Mouse (Mus musculus) kidney, postnatal 0 days (tissue): ENCODE data around the gene Grin3b. TPM values are rescaled to one million over a fixed set of nuclear protein-coding genes. Genes with fewer than 3 reads are reported as not detected.

Experiments
- ATAC-seq: fragments of 200-750 bp; cut with Nextera tagmentation; replicated peaks from 2 replicates; pipeline ENCODE4 v1.8.0; 2017; ENCODE audit warnings: low read depth, moderate number of reproducible peaks, moderate TSS enrichment, moderate library complexity; ENCODE audit not compliant: low FRiP score
- DNase-seq: peaks from one replicate; pipeline ENCODE4 v3.0.0-alpha.2; 2016; ENCODE audit warnings: low spot score
- H3K27ac ChIP-seq: fragments of 300-500 bp; sonication (generic); 2 replicates; pipeline ENCODE4 v1.5.1; 2014; ENCODE audit warnings: mild to moderate bottlenecking
- H3K27me3 ChIP-seq: fragments of 300-500 bp; sonication (generic); 2 replicates; pipeline ENCODE4 v1.6.1; 2014; ENCODE audit warnings: low read length, mixed read lengths; ENCODE audit not compliant: insufficient read depth
- H3K36me3 ChIP-seq: fragments of 300-500 bp; sonication (generic); 2 replicates; pipeline ENCODE4 v1.6.1; 2014; ENCODE audit warnings: low read length, mixed read lengths; ENCODE audit not compliant: insufficient read depth
- H3K4me1 ChIP-seq: fragments of 300-500 bp; sonication (generic); replicated peaks from 2 replicates; pipeline ENCODE4 v1.6.1; 2014; ENCODE audit warnings: antibody characterized with exemption, low read length, mixed read lengths; ENCODE audit not compliant: insufficient read depth
- H3K4me2 ChIP-seq: fragments of 300-500 bp; sonication (generic); 2 replicates; pipeline ENCODE4 v1.6.1; 2014; ENCODE audit warnings: mild to moderate bottlenecking, low read length, moderate library complexity, mixed read lengths
- H3K4me3 ChIP-seq: fragments of 300-500 bp; sonication (generic); replicated peaks from 2 replicates; pipeline ENCODE4 v1.5.1; 2014; ENCODE audit warnings: low read depth, low read length
- H3K9ac ChIP-seq: fragments of 300-500 bp; sonication (generic); 2 replicates; pipeline ENCODE4 v1.6.1; 2014; ENCODE audit warnings: low read depth, low read length
- H3K9me3 ChIP-seq: fragments of 300-500 bp; sonication (generic); replicated peaks from 2 replicates; pipeline ENCODE4 v1.6.1; 2016; ENCODE audit warnings: low read length, inconsistent platforms, mixed read lengths
- CTCF ChIP-seq: IDR thresholded peaks from 2 replicates; pipeline ENCODE4 v1.5.1; 2016; ENCODE audit warnings: antibody characterized with exemption, low read depth, mild to moderate bottlenecking, moderate library complexity
- WGBS: fragments of 180-500 bp; shearing (Covaris S2); extraction: QIAGEN DNeasy Blood & Tissue Kit; methylation state at CpG from one replicate; pipeline ENCODE4 v1.1.7; 2014; 5-methylcytosine and 5-hydroxymethylcytosine counted together
- polyA plus RNA-seq: library from polyadenylated mRNA; unstranded; fragments of >200 nt; fragmentation: Nextera tagmentation; extraction: Ambion mirVana; gene quantifications from 2 replicates; pipeline ENCODE4 v1.2.1, GENCODE M21; 2015

The Grin3b gene
- polyA plus RNA-seq = 0.17 and 0.20 TPM in 2 replicates

GRCm38 (mm10) chr10:79970415-79971182, at the start of gene Grin3b:
Gene Grin3b (plus strand): TSS chr10:79970715.
- Histone ChIP-seq H3K27ac (no peak within 1 kb of the TSS), H3K4me2 (peak within 1 kb of the TSS; percentile 76), H3K27me3 (no peaks in the 10 kb centered on the region), H3K9me3 (no peaks in the 10 kb centered on the region), H3K9ac (peak within 1 kb of the TSS; percentile 44), H3K4me3 (peak within 1 kb of the TSS; percentile 38), H3K36me3 (peaks cover 34% of the 10 kb centered on the region), H3K4me1 (peaks cover 14% of the 10 kb centered on the region)
- DNase-seq (no peak), ATAC-seq (no peak)
- 7% methylated on average over 47 of the region's 47 CpGs for WGBS
- no peak for TF ChIP-seq CTCF

GRCm38 (mm10) chr10:79920958-79921535, 49.5 kb upstream of the Grin3b start, which contains the start of gene R3hdm4:
Gene R3hdm4 (minus strand): TSS chr10:79921208.
- 0 out of 2 replicates have a peak within 1 kb of the TSS, but pooled peaks have one; percentile 35 for H3K9ac ChIP-seq
- DNase-seq (no peak), ATAC-seq (no peak)
- H3K4me3 ChIP-seq = peak within 1 kb of the TSS; percentile 26
- H3K9me3 ChIP-seq = no peaks in the 10 kb centered on the region
- no peaks in the 10 kb centered on the region for H3K36me3 ChIP-seq
- peaks cover 20% of the 10 kb centered on the region for H3K4me1 ChIP-seq
- TF ChIP-seq CTCF = no peak
- peak within 1 kb of the TSS; percentile 48 for H3K4me2 ChIP-seq
- H3K27me3 ChIP-seq = peaks cover 46% of the 10 kb centered on the region
- 7% methylated on average over 37 of the region's 41 CpGs for WGBS
- no peak within 1 kb of the TSS for H3K27ac ChIP-seq

GRCm38 (mm10) chr10:79921572-79921971, 48.9 kb upstream of the Grin3b start:
- H3K4me3 ChIP-seq = peak overlapping the region; percentile 26
- H3K4me1 ChIP-seq = peaks cover 18% of the 10 kb centered on the region
- ATAC-seq = no peak
- DNase-seq = no peak
- H3K4me2 ChIP-seq = peak overlapping the region; percentile 48
- H3K9ac ChIP-seq = 0 out of 2 replicates have a peak overlapping the region, but pooled peaks have one; percentile 35
- WGBS = 4% methylated on average over 34 of the region's 34 CpGs
- no peaks in the 10 kb centered on the region for H3K36me3 ChIP-seq
- no peak for TF ChIP-seq CTCF
- H3K27ac ChIP-seq = no peak overlapping the region
- no peaks in the 10 kb centered on the region for H3K9me3 ChIP-seq
- peaks cover 46% of the 10 kb centered on the region for H3K27me3 ChIP-seq

- Histone ChIP-seq H3K27me3 (peaks cover 25% of the 10 kb centered on the region), H3K27ac (no peak overlapping the region), H3K9me3 (no peaks in the 10 kb centered on the region), H3K4me1 (peaks cover 26% of the 10 kb centered on the region), H3K4me2 (peak overlapping the region; percentile 68; the same call in 1 of the 2 replicates), H3K4me3 (no peak overlapping the region), H3K9ac (no peak overlapping the region), H3K36me3 (no peaks in the 10 kb centered on the region)
- peak; percentile 100 for TF ChIP-seq CTCF
- DNase-seq (peak; percentile 92), ATAC-seq (no peak)
- 10% methylated on average over 29 of the region's 29 CpGs for WGBS
Observed at GRCm38 (mm10) chr10:79924998-79925784, 45.3 kb upstream of the Grin3b start.

- H3K9ac ChIP-seq = peak overlapping the region; percentile 93; the same call in 1 of the 2 replicates
- H3K9me3 ChIP-seq = no peaks in the 10 kb centered on the region
- H3K27me3 ChIP-seq = peaks cover 18% of the 10 kb centered on the region
- peak overlapping the region; percentile 91 for H3K4me3 ChIP-seq
- TF ChIP-seq CTCF = no peak
- H3K4me2 ChIP-seq = peak overlapping the region; percentile 68
- H3K4me1 ChIP-seq = peaks cover 21% of the 10 kb centered on the region
- ATAC-seq (no peak), DNase-seq (no peak)
- 7% methylated on average over 15 of the region's 15 CpGs for WGBS
- peaks cover 1% of the 10 kb centered on the region; the same call in 1 of the 2 replicates for H3K36me3 ChIP-seq
- peak overlapping the region; percentile 20; the same call in 1 of the 2 replicates for H3K27ac ChIP-seq
Observed at GRCm38 (mm10) chr10:79925785-79926490, 44.6 kb upstream of the Grin3b start.
